In the genomic region with DNA sequence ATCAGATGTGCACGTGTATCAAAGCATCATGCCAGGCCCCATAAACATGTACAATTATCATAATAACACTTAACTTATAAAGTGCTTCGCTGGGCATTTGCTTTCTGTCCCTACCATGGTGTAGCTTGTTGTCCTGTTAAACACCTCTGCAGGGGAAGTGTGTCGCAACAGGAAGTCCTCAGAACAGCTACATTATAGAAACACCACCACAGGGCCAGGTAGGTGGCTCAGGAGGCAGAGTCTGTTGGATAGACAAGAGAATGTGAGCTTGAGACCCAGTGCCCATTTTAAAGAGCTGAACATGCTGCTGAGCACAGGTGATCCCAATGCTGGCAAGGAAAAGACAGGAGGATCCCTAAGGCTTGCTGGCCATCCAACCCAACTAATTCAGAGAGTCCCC, we compare ENCODE assay signal across 17 mouse cellular contexts.
DNase-seq lines count a peak whose midpoint lies in the region; ATAC-seq lines count a peak whose summit lies in the region.
"Had no signal": no experiment of that assay in that cellular context is flagged by ENCODE, and none has a peak within 500 bp of the region (broad histone marks: within the 10 kb centered on the region; RNA-seq: fewer than 3 reads in every experiment).

No protein-coding gene starts in this region.

- intact Hi-C loops in heart, postnatal 10 days (cut with DNase I), result no loop called here

- DNase-seq in heart, adult 11 months, result peak; percentile 53
- DNase-seq in heart, postnatal 10 days, result no peak
- DNase-seq in cerebellum, adult 11-12 months, result no peak
- DNase-seq: adrenal gland, adult 2 months; adrenal gland, adult 8-10 months; adrenal gland, postnatal 10 days; adrenal gland, postnatal 14 days; adrenal gland, postnatal 25 days; adrenal gland, postnatal 36 days; B cell, adult 2 months; cerebellum, adult 11 months; cerebellum, adult 18-20 months; cerebellum, adult 2 months had no signal

- ATAC-seq in common myeloid progenitor, adult 5-6 weeks (replicated peaks; ENCODE audit: low read depth, poor library complexity, severe bottlenecking), result 0 out of 2 replicates have a peak, but pooled peaks have one; percentile 22
- ATAC-seq: activated CD4-positive, CD25-positive, alpha-beta regulatory T cell, adult 4 months; CD4-positive, CD25-positive, alpha-beta regulatory T cell, adult 4 months; Patski had no signal
